Mouse (Mus musculus): ENCODE data around the gene Tanc2.

DNA sequence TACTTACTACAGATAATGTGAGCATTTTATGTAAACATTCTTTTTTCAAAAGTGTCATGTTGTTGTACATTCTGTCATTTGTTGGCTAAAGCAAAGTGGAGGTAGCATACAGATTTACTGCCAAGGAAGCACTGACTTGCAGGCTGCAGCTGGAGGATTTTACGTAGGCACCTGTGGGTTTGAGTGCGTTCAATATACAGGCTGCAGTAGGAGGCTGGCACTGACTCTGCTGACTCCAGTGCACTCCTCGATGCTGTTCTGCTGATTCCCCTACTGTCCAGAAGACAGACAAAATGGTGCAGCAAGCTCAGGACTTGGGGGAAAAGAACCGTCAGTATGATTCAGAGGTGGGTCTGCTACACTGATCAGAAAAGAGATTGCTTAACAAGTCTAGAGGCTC lies 65.5 kb downstream of the Tanc2 start:
- no peak for TF ChIP-seq KAT2A (conservative IDR thresholded peaks at IDR 0.05; ENCODE audit: low read depth, low read length)
- no peak for TF ChIP-seq GATA1 (IDR thresholded peaks at IDR 0.05; ENCODE audit: low read depth, low read length)
- TF ChIP-seq CTCF (IDR thresholded peaks at IDR 0.05 in 2 of 3, conservative IDR thresholded peaks at IDR 0.05 in 1 of 3; ENCODE audit: control insufficient read depth in 1 of 3, insufficient read depth in 1 of 3, low read depth in 2 of 3, low read length in 3 of 3, poor library complexity in 1 of 3, severe bottlenecking in 1 of 3), result no peak
- TF ChIP-seq MAFK (IDR thresholded peaks at IDR 0.05; ENCODE audit: borderline replicate concordance, low read depth, low read length), result no peak
- TF ChIP-seq ZMIZ1 (IDR thresholded peaks at IDR 0.05; ENCODE audit: low read depth, low read length), result no peak
- TF ChIP-seq BHLHE40 (IDR thresholded peaks at IDR 0.05; ENCODE audit: borderline replicate concordance, low read depth, low read length), result no peak
- TF ChIP-seq POLR2A (IDR thresholded peaks at IDR 0.05; ENCODE audit: control insufficient read depth in 1 of 2, insufficient read depth in 1 of 2, low read depth in 1 of 2, low read length in 2 of 2, poor library complexity in 1 of 2), result no peak
- no peak for TF ChIP-seq NELFE (IDR thresholded peaks at IDR 0.05; ENCODE audit: low read depth, low read length)
- TF ChIP-seq TCF12 (IDR thresholded peaks at IDR 0.05; ENCODE audit: low read depth, low read length), result no peak
- no peak for TF ChIP-seq ZNF384 (IDR thresholded peaks at IDR 0.05; ENCODE audit: low read depth, low read length)
- no peak for TF ChIP-seq USF1 (IDR thresholded peaks at IDR 0.05; ENCODE audit: low read depth, low read length)

Measured in MEL (cell line).